In genomic region chr14:75858181-75858580, GRCm38 (mm10) we compare ENCODE assay signal across 14 mouse cellular contexts.
"Had no signal": no experiment of that assay in that cellular context is flagged by ENCODE, and none has a peak within 500 bp of the region (broad histone marks: within the 10 kb centered on the region; RNA-seq: fewer than 3 reads in every experiment).

No protein-coding gene starts in this region.

- H3K27ac ChIP-seq: midbrain, embryonic 10.5 days; midbrain, embryonic 12.5 days; neural tube, embryonic 12.5 days had no signal

- H3K27me3 ChIP-seq: midbrain, embryonic 12.5 days; neural tube, embryonic 12.5 days had no signal

- H3K9me3 ChIP-seq: midbrain, embryonic 10.5 days; midbrain, embryonic 12.5 days had no signal

- DNase-seq: lung, adult 18-20 months; lung, embryonic 14.5 days; lung, postnatal 10 days; lung, postnatal 4 days; midbrain, embryonic 14.5 days; right cerebral cortex, postnatal 14 days; spleen, adult 18-20 months; thymus, adult 18-20 months; thymus, postnatal 14 days; thymus, postnatal 36 days had no signal

- H3K4me2 ChIP-seq: lung, embryonic 14.5 days; midbrain, embryonic 12.5 days; neural tube, embryonic 12.5 days had no signal

- H3K9ac ChIP-seq: lung, embryonic 14.5 days; midbrain, embryonic 12.5 days; neural tube, embryonic 12.5 days had no signal

- H3K4me1 ChIP-seq: midbrain, embryonic 12.5 days; neural tube, embryonic 12.5 days had no signal

- ATAC-seq: midbrain, embryonic 16.5 days had no signal

- H3K4me3 ChIP-seq: midbrain, embryonic 10.5 days; midbrain, embryonic 12.5 days; neural tube, embryonic 12.5 days had no signal
